Mouse (Mus musculus) cerebellum, adult 9-11 months (tissue): ENCODE data around the gene Ppp1r8.

Experiments
- DNase-seq: peaks from one replicate; pipeline ENCODE4 v3.0.0; 2022

The Ppp1r8 gene

DNA sequence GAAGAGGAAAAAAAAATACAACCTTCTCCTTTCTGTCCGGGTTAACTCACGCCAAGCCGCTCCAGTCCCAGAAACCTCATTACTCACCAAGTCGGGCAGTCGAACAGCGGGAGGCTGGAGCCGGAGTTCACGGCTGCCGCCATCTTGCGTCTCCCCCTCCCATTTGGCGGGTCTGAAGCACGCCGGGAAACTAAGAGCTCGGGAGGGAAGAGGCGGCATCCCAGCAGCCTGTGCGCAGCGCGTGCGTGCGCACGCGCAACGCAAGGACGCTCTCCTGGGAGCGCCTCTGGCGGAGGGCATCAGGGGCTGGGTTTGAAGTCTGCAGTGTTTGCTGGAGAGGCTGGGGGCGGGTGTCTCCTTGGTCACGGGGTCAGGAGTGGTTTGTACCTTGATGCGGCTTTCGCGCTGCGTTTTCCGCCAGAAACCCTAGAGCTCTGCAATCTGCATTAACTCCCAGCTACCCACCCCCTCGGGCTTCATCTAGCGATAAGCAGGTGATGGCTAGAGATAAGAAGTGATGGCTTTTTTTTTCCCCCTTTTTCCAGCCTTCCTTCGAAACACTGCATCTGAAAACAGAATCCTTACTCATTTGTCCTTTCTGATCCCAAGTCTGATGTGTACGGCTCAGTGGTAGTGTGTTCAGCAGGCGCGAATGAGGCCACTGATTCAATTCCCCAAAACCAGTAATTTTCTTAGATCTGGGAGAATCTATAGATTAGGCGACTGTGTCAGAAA, at the start of gene Ppp1r8:
Gene Ppp1r8 (minus strand): TSS at position 200 of the 735 bp plus-strand sequence.
- DNase-seq, result peak; percentile 93

DNA sequence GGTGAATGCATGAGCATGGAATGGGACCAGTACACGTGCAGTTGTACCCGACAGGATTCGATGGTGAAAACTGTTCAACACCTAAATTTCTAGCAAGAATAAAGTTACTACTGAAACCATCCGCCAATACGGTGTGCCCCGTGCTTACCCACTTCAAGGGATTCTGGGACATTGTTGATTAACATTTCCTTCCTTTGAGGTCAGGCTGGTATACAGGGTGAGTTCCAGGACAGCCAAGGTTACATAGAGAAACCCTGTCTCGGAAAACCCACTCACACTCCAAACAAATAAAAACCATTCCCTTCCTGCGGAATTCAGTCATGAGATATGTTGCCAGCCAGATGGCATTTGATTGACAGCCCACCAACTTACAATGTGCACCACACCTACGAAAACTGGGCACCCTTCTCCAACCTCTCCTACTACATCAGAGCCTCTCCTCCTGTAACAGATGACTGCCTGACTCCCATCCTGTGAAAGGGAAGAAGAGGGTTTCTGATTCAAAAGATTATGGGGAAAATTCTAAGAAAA, 41.9 kb upstream of the Ppp1r8 start:
- DNase-seq, result peak; percentile 16

DNA sequence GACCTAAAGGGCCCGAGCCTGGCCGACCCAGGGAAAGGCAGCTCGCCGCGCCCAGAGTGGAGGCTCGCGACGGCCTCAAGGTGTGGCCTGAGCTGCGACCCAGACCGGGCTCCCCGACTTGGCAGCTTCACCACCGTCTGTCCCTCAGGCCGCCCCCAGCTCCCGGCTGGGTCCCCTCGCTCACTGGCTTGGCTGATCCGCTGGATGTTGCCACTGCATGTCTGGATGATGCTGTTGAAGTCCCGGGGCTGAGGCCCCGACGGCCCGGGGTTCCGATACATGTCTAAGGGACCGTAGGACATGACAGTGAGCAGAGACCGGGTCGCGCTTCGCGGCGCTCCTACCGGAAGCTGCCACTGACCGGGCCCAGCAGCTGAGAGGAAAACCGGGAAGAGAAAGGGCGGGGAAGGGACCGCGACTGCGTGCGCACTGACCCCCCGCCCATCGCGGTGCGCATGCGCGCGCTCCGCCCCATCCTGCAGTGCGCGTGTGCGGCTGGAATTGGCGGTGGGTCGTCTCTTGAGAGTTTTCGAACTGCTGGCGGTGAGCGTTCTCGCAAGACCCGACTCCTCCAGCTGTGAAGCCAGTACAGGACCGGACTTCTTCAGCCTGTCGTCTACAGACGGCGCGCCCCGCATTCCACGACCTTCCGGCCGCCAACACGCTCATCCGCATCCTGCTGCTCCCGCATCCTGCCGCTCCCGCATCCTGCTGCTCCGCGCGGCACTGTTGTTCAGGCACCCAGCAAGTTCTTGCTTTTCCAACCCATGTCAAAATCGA, 41.3 kb upstream of the Ppp1r8 start, which contains the start of gene Stx12:
Gene Stx12 (minus strand): TSS at position 446 of the 780 bp plus-strand sequence.
- peak; percentile 87 for DNase-seq

DNA sequence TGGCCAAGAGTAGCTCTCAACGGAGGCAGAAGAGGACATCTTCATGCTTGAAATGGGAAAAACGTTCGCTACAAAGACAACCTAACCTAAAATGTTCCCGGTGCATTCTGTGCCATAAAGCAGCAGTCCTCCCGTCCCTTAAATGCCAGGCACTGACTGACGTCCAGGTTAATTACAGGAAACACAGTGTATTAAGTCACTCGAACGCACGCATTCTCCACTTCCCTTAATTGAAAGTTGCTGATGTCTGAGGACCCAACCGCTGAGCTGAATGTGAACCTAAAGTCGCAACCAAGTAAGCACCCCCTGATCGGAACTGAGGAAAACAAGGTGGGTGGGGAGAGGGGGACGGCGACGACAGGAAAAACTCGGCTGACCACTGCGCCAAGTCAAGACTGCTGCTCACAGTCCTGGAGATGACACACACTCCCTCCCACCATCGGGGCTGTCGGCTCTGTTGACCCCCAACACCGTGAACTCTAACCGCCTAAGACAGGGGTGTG, 40.6 kb upstream of the Ppp1r8 start:
- DNase-seq, result no peak

DNA sequence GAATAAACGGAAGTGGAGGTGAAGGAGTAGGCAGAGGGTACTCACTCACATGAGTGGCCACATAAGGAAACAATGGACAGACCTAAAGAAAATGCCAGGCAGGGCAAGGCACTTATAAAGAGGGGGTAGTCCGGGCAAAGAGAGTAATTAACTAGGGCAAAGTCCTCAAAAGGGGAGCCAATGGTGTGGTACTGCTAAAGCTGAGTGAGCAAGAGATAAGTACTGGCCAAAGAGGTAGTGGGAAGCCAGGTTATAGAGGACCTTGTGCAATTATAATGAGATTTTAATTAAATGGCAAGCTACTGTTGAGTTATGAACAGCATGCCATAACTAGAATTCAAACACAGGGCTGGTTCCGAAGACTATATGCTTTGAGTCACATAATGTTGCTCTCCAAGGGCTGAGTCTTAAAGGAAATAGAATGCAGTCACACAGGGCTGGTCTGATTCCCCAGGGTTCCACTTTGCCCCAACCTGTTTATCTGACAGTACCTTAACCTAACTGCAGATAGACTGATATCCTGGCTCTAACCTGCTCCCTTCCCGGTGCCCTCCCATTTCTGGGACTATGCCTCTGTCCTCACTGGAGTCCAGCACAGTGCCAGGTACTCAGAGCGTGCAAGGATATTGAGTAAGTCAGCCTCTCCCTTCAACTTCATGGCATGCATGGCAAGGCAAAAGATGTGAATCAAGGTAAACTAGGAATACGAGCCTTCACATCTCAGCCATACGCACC, 31.6 kb upstream of the Ppp1r8 start:
- no peak for DNase-seq

DNA sequence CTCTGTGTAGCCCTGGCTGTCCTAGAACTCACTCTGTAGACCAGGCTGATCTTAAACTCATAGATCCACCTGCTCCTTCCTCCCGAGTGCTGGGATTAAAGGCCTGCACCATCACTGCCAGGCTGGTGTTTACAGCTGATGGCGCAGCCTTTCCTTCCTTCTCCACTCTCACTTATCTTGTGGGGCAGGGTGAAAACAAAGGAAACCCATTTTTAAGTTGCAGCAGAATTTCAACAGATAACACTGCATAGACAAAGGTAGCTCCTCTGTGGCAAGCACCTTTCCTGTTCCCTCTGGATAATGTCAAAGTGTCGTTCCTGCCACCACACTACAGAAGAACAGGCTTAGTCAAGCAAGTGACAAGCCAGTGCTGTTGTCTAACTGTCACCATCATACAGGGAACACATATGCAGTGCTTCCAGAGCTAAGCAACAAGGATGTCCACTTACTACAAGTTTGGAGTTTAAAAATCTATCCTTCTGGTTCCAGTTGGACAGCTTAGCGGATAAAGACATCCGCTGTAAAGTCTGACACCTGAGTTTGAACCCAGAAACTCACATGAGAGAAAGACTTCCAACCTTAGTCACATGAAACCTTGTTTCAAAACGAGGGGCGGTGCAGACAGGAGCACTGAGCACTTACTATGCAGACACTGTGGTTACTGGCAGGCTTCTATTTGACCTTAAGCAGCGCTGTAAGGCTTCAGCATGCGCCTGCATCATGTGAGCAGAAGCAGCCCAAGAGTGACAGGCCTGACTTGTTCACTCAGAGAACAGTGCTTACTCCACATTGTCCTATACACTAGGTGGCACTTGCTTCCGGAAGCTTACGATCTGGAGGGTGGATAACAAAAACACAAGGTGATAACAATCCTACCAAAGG, 30.8 kb upstream of the Ppp1r8 start:
- no peak for DNase-seq

DNA sequence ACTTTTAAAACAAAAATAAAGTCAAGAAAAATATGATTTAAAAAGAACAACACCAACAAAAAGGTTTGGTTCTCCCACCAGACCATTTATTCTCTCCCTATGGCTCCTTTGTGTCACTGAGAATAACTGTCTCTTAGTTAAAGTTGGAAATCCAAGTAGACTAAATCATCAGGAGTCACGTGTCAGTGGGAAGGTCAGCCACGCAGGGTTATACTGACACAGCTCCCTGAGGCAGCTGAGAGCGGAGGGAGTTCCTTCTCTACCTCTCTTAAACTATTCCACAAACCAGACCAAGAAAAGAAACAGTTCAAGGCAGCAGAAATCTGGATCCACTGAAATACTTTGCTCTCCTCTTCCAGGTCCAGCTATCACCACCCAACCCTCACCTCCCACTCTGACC, 28.1 kb upstream of the Ppp1r8 start:
- DNase-seq, result no peak

DNA sequence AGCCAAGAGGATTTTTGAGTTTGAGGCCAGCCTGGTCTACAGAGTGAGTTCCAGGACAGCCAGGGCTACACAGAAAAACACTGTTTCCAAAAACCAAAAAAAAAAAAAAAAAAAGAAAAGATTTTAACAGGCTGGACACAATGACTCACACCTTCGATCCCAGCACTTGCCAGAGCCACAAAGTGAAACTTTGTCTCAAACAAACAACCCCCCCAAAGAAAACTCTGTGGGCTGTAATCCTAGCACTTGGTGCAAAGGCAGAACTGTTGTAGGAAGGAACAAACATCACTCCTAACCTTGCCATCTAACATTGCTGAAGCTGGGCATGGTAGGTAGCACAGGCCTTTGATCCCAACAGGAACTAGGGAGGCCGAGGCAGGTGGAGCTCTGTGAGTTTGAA, 21.9 kb upstream of the Ppp1r8 start:
- DNase-seq, result no peak

DNA sequence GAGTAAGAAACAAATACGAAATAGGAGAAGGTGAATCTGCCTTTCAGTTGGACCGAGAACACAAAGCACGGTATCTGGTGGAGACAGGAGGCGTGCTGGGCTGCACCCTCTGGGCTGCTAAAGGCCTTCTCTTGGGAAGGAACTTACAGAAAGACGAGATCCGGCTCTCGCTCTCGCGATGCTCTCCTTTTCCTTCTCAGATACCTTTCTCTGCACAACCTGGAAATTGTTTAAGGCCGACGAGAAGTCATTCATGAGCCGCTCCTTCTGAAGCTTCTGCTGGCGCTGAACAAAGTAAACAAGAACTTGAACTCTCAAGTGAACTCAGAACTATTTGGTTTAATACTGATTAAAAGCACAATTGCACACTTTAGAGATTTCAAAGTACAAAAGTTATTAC, 20.0 kb upstream of the Ppp1r8 start:
- no peak for DNase-seq

DNA sequence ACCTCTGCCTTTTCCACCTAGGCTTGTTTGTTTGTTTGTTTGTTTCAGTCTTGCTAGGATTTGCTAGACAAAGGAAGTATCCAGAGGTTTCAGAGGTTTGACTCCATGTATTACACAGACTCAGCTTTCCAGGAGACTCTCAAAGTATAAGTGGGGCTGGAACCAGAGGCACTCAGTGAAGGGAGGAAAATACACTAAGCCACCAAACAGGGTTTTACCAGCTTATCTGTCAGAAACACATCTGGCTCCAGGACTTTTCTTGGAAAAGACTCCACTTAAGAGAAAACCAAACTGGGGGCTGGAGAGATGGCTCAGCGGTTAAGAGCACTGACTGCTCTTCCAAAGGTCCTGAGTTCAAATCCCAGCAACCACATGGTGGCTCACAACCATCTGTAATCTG, 17.9 kb upstream of the Ppp1r8 start:
- no peak for DNase-seq

DNA sequence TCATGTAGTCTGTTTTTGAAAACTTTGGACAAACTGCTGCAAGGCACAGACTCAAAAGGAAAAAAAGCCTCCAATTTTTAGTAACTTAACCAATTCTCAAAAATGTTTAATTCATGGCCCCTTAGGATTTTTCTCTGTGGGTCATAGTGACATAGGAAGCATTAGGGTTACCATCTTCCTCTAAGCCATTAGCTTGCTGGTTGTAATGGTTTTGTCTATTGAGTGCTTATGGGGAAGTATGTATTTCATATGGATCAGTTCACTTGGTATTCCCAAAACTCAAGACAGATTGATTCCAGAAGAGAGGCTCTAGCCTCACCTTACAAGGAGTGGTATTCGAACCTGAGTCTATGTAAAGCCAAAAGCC, 719 bp upstream of the Ppp1r8 start:
- DNase-seq, result no peak

DNA sequence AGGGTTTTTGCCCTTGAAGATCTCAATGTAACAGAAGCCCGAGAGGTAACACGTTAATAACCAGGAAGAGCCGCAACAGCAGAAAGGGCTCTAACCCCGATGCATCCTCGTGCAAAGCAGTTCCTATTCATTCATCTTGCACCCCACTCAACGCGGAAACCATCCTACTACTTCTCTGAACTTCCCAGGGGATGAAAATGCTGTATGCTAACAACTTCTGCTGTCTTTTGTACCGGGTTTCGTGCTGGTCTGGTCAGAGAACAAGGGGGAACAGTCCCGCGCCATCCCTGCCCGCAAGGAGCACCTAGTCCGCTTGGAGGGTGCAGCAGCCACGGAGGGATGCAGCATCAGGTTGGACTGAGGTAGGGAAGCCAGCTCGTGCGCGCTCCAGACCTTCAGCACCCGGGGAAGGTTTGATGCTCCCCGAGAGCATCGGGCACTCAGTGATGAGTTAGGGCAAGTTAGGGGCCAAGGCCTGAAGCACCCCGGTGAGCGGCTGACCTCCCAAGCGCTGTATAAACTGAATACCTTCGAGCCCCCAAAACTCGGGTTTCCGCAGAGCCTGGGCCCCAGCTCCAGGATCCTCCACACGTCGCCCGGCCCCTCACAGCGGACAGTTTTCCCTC, 575 bp downstream of the Ppp1r8 start:
- peak; percentile 41 for DNase-seq

DNA sequence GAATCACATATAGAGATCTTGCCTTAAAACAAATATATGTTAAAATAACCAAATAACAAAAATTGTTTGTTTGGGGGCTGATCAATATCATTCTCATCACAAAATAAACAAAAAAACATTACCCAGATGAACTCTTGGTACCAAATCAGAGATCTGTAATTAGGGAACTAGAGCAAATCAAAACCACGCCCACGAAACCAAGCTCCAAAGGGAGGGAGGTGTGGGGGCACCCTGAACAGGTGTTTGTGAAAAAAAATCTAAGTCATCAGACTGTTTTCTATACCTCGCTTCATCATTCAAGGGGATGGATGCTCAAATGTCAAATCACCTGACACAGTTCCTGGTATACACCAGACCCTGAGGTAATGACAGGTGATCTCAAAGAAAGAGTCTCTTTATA, 1.5 kb downstream of the Ppp1r8 start:
- DNase-seq, result no peak

DNA sequence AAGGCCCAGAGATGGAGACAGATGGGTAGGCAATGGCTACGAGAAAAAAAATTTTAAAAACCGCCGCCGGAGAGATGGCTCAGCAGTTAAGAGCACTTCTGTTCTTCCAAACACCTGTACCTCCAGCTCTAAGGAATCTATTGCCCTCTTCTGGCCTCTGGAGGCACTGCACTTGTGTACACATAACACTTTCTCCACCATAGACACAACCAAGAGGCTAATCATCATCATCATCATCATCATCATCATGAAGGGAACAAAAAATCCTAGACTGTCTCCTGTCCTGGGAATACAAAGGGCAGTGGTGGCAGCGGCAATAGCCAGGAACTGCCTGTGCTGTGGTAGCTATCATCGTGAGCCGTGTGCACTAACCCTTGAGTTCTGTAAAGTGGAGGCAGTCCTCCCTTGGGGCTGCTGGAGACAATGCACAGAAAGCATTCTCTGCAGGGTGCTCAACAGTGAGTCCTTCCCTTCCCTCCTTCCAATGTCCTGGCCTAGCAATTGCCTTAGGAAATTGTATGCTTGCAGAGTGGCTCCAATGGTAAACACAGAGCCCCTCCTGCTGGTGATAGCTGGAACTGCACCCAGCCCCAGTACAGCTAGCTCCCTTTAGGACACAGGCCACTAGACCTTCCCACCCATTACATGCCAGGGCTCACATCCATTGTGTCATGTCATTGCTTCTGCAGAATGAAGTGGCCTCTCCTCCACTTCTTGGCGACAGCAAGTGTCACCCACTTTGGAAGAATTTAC, 19.2 kb downstream of the Ppp1r8 start:
- no peak for DNase-seq

DNA sequence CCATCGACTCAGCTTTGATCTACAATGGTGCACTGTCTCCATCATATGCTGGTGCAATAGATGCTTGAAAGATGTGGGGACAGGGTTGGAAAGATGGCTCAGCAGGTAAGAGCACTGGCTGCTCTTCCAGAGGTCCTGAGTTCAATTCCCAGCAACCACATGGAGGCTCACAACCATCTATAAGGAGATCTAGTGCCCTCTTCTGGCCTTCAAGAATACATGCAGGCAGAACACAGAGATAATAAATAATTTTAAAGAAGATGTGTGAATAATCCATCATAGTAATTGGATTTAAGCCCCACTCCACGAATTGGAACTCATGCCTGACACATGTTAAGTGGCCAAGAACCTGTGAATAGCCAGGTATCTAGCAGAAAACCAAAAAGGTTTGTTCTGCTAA, 24.5 kb downstream of the Ppp1r8 start:
- DNase-seq, result no peak

DNA sequence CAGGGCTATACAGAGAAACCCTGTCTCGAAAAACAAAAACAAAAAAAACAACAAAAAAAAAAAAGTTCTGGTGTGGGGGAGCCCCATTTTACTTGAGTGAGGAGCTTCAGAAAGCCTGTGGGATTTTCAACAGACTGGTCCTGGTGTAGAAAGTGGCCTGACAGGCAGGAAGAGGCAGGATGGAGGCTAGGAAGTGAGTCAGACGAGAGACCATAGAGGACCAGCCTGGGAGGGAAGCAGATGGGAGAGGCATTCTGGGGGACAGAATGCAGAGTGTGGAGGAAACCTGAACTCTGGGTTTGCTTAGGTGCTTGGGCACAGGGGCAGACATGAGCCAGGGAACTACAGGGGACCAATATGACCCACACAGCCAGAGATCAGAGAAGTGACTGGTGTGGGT, 26.1 kb downstream of the Ppp1r8 start:
- no peak for DNase-seq

DNA sequence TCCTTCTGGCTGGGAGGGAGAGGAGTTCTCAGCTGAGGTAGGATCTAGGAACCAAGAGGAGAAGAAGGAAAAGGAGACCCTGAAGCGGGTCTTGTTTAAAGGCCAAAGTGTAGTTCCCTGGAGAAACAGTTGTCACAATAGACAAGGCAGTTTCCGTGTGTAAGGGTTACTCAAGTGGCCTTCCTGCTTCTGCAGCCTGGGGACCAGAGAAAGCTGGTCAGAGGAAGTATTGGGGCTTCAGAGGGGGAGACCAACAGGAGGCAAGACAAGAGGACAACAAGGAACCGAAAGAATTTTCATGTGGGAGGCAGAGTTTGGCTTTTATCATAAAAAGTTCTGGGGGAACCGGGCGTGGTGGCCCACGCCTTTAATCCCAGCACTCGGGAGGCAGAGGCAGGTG, 26.6 kb downstream of the Ppp1r8 start:
- DNase-seq, result no peak

DNA sequence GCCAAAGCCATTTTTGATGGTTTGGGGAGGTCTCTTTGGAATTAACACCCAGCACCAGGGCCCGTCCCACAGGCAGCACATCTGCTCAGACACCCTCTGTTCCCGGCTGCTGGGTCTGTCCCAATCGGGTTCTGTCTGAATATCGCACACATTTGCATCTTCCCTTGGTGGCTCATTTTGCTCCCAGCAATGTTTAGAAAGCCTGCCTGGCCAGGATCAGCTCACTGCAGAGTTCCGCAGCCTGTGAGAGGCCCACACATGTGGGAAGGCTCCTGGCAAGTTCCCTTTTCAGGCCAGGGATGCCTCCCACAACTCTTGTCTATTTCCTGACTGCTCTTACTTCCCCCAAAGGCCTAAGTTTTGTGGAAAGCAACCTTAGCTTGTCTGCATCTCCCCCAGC, 33.3 kb downstream of the Ppp1r8 start:
- no peak for DNase-seq

DNA sequence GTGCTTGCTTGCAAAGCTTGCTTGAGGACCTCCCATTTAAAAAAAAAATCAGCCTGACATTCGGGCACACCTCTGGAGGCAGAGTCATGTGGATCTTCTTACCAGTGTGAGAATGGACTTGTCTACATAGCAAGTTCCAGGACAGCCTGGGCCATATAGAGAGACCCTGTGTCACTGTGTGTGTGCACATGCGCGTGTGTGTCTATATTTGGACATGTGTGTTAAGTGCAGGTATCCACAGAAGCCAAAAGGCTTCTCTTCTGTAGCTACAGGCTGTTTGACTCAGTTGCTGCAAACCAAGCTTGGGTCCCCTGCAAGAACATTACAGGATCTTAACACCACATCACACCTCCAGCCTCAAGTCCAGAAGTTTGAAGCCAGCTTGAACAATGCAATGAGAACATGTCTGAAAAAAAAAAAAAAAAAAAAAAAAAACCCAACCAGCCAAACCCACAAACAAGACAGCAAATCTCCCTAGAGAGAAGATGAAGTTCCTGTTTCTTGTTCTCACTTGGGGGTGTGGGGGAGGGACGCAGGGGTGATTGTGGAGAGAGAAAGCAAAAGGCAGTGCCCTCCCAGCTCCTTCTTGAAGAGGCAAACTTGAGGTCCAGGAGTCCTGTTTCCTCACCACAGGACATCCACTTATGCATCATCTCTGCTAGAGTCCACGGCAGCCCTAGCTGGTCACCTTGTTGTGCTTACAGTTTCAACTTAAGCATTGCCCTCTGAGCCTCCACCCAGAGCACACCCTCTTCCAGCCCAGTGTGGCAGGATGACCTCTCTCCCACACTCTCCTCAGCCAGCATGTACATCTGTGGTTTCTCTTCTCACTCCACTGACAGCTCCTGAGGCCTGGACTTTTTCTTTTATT, 35.0 kb downstream of the Ppp1r8 start:
- DNase-seq, result no peak

DNA sequence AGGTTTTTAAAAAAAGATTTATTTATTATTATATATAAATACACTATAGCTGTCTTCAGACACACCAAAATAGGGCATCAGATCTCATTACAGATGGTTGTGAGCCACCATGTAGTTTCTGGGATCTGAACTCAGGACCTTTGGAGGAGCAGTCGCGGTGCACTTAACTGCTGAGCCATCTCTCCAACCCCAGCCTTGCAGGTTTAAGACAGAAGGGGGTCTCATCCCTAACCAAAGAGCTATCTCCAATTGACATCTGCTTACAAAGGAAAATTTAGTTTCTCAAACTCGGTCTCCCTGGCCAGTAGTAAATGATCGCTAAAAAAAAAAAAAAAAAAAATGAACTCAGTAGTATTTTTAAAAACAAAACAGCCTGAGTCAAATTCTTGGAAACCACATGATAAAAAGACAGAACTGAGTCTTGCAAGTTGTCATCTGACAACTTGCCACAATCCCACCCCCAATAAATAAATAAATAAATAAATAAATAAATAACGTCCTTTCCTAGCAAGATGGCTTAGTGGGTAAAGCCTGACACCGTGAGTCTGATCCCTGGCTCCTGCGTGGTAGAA, 36.3 kb downstream of the Ppp1r8 start:
- no peak for DNase-seq
